Mouse (Mus musculus) forebrain, embryonic 10.5 days (tissue): ENCODE measurements around the gene Tnfrsf1b. TPM values are rescaled to one million over a fixed set of nuclear protein-coding genes. Genes with fewer than 3 reads are reported as not detected.
A peak's percentile ranks its signal among the peaks of the same experiment; 100 is the strongest.

ENCODE experiments used
- DNase-seq: peaks from one replicate; pipeline ENCODE4 v3.0.0-alpha.2; 2017; ENCODE audit warnings: low spot score; ENCODE audit errors: extremely low spot score
- H3K27ac ChIP-seq: fragments of 300-500 bp; sonication (generic); 2 replicates; pipeline ENCODE4 v1.5.1; 2016; ENCODE audit warnings: mild to moderate bottlenecking
- H3K27me3 ChIP-seq: fragments of 300-500 bp; sonication (generic); 2 replicates; pipeline ENCODE4 v1.6.1; 2016; ENCODE audit warnings: mild to moderate bottlenecking; ENCODE audit not compliant: poor library complexity, severe bottlenecking
- H3K36me3 ChIP-seq: fragments of 300-500 bp; sonication (generic); replicated peaks from 2 replicates; pipeline ENCODE4 v1.6.1; 2016; ENCODE audit warnings: mild to moderate bottlenecking, moderate library complexity
- H3K4me1 ChIP-seq: fragments of 300-500 bp; sonication (generic); 2 replicates; pipeline ENCODE4 v1.6.1; 2016
- H3K4me3 ChIP-seq: fragments of 300-500 bp; sonication (generic); 2 replicates; pipeline ENCODE4 v1.5.1; 2016; ENCODE audit warnings: mild to moderate bottlenecking, moderate library complexity
- H3K9me3 ChIP-seq: fragments of 300-500 bp; sonication (generic); 2 replicates; pipeline ENCODE4 v1.6.1; 2016; ENCODE audit warnings: mild to moderate bottlenecking, moderate library complexity
- WGBS: fragments of 180-500 bp; shearing (Covaris S2); methylation state at CpG from one replicate; pipeline ENCODE4 v1.1.7; 2016; 5-methylcytosine and 5-hydroxymethylcytosine counted together
- polyA plus RNA-seq: library from polyadenylated mRNA; unstranded; fragments of >200 nt; fragmentation: Nextera tagmentation; extraction: Ambion mirVana; gene quantifications from 2 replicates; pipeline ENCODE4 v1.2.1, GENCODE M21; 2016

Tnfrsf1b gene
- polyA plus RNA-seq = 2.1 and 2.5 TPM in 2 replicates

DNA sequence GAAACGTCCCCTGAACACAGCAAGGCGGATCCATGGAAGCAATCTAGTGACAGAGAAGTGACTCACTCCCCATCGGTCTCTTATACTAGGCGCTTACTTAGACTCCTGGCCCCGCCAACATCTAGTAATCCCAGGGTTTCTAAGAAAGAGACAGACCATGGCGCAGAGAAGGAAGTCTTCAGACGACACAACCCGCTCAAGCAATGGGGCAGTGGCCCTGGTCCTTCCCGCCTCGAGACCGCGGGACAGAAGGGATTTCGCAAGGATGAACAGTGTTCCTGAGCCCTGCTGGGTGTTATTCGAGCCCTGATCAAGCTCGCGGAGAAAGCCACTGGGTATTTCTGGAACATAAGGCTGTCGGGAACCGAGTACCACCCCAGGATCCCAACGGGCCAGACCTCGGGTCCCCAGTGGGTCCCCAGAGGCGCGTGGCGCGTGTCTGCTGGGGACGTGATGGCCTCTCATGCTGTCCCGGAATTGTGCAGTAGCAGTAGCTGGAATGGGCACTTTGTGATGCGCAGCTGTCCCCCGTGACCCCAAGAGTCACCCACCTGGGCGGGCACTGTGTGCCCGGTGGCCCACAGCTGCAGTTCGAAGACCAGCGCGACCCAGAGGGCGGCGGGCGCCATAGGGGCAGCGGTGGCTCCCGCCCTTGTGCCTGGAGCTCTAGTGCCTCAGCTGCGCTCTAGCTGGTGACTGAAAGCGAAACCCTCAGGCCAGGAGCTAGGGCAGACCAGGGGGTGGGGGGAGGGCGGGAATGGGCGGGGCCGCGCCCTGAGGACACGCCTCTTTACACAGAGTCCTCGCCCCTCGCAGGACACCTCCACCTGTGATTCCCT is at the start of gene Tnfrsf1b:
TSS of gene Tnfrsf1b (minus strand) at position 698 of the 839 bp plus-strand sequence.
- H3K36me3 ChIP-seq = no peaks in the 10 kb centered on the region
- DNase-seq = peak; percentile 36
- H3K4me3 ChIP-seq = peak within 1 kb of the TSS; percentile 59
- H3K9me3 ChIP-seq = no peaks in the 10 kb centered on the region
- peaks cover 14% of the 10 kb centered on the region for H3K4me1 ChIP-seq
- WGBS = 1% methylated on average over 47 of the region's 47 CpGs
- peaks cover 40% of the 10 kb centered on the region for H3K27me3 ChIP-seq
- H3K27ac ChIP-seq = peak within 1 kb of the TSS; percentile 51

DNA sequence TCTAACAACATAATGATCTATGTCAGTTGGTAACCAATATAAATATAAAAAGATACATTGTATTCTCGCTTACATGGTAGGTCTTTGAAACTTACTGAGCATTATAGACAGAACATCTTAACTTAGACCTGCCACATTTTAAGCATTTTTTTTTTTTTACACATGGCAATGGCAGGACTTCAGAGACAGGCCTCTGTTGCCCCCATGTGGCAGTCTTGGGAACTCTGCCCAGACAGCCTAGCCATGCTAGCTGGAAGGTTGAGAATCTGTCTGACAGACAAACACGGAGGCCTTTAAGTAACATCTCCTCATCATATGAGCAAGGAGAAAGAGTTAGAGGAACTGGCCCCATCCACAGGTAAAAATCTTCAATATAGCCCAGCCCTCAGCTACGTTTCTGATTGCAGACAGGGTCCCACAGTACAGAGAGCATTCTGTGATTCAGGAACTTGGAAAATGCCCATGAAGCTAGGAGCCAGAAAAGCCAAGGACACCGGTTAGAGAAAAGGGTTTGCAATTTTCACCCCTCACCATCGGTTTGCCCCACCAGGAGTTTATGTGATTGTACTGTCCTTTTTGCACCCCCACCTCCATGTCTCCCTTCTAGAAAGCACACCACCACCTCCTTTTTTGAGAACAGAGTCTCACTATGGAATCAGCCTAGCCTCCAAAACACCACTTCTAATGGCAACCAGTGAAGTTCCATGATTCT is 49.1 kb upstream of the Tnfrsf1b start:
- DNase-seq = peak; percentile 21
- no peak overlapping the region for H3K4me3 ChIP-seq
- no peaks in the 10 kb centered on the region for H3K9me3 ChIP-seq
- no peaks in the 10 kb centered on the region for H3K4me1 ChIP-seq
- 53% methylated on average over 5 of the region's 5 CpGs for WGBS
- H3K27me3 ChIP-seq = no peaks in the 10 kb centered on the region
- H3K27ac ChIP-seq = no peak overlapping the region
- H3K36me3 ChIP-seq = no peaks in the 10 kb centered on the region

DNA sequence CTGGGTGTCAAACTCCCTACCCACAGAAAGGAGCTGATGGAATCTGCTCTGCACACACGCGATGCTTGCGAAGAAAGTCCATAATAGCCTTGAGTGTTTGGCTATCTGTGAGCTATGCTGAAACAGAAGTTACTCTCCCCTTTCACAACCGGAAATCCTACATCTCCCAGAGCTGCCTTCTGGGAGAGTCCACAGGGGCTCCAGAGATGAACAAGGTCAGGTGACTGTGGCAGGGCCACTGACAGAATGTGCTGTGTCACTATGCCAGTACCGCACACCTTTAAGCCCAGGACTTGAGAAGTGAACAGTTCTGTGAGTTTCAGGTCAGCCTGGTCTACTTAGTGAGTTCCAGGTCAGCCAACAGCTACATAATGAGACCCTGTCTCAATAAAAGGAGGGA is 47.9 kb upstream of the Tnfrsf1b start:
- no peak for DNase-seq
- WGBS = 87% methylated on average over 5 of the region's 5 CpGs
- Histone ChIP-seq H3K27ac (no peak overlapping the region), H3K9me3 (no peaks in the 10 kb centered on the region), H3K4me3 (no peak overlapping the region), H3K27me3 (no peaks in the 10 kb centered on the region), H3K36me3 (no peaks in the 10 kb centered on the region), H3K4me1 (no peaks in the 10 kb centered on the region)

DNA sequence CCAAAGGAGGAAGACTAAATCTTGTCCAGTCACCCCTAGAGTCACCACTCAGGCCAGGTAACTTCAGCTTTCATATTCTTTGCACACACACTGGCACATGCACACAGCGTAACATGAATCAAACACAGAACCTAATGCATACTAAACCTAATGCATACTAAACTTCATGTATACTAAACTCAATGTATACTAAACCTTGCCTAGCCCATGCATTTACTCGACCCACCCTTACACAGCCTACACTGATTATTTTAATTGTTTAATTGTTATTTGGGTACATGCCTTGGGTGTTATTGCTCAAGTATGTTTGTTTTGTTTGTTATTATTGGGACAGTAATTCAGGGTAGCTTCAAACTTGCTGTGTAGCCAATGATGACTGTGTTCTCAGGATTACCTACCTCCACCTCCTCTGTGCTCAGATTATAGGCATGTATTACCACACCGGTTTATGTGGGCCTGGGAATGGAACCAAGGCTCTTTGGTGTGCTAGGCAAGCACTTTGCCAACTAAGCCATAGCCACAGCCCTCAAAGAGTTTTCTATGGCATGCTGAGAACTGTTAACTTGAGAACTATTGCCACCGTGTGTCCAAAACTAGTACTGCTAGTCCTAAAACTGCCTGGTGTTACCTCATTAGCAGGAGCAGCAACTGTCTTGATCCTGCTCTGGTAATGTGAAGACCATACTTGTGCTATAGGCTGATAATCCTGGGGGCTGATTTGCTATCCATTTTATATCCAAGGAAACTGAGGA is 39.9 kb upstream of the Tnfrsf1b start:
- Histone ChIP-seq H3K36me3 (no peaks in the 10 kb centered on the region), H3K27me3 (no peaks in the 10 kb centered on the region), H3K27ac (no peak overlapping the region), H3K9me3 (no peaks in the 10 kb centered on the region), H3K4me3 (no peak overlapping the region), H3K4me1 (no peaks in the 10 kb centered on the region)
- WGBS = 53% methylated on average over 4 of the region's 4 CpGs
- peak; percentile 53 for DNase-seq

DNA sequence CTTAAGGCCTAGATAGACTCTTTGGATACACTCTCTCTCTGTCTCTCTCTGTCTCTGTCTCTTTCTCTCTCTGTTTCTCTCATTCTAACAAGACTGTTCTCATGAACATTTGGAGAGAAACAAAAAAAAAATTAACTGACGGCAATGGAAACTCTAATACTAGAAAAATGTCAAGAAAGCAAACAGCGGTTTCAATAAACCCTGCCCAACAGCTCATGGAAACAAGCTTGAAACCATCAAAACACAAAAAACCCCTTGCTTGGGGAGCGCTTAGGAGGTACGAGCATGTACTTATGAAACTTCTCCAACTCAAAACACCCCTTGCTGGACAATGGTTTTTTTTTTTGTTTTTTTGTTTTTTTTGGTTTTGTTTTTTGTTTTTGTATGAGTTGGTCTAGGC is 38.0 kb upstream of the Tnfrsf1b start:
- Histone ChIP-seq H3K4me1 (no peaks in the 10 kb centered on the region), H3K36me3 (no peaks in the 10 kb centered on the region), H3K9me3 (no peaks in the 10 kb centered on the region), H3K4me3 (no peak overlapping the region), H3K27me3 (no peaks in the 10 kb centered on the region), H3K27ac (no peak overlapping the region)
- no peak for DNase-seq
- 96% methylated on average over 4 of the region's 4 CpGs for WGBS

DNA sequence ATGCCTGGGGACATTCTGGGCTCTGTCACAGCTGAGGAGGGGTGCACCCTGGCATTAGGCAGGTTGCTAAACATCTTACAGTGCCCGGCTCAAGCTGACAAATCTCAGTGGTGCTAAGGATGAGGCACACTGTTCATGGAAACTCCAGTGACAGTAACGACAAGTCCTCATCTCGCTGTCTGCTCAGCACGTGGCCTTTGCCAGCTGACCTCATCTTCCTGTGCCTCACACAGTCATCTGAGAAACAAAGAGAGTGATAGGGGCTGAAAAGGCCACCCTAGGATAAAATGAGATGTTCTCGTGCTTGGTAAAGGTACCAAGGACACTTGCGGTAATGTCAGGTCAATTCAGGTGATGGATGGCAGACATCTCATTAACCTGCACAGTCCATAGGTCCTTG is 36.8 kb upstream of the Tnfrsf1b start:
- Histone ChIP-seq H3K9me3 (no peaks in the 10 kb centered on the region), H3K27ac (no peak overlapping the region), H3K27me3 (no peaks in the 10 kb centered on the region), H3K36me3 (no peaks in the 10 kb centered on the region), H3K4me3 (no peak overlapping the region), H3K4me1 (no peaks in the 10 kb centered on the region)
- no peak for DNase-seq
- 84% methylated on average over 6 of the region's 6 CpGs for WGBS

DNA sequence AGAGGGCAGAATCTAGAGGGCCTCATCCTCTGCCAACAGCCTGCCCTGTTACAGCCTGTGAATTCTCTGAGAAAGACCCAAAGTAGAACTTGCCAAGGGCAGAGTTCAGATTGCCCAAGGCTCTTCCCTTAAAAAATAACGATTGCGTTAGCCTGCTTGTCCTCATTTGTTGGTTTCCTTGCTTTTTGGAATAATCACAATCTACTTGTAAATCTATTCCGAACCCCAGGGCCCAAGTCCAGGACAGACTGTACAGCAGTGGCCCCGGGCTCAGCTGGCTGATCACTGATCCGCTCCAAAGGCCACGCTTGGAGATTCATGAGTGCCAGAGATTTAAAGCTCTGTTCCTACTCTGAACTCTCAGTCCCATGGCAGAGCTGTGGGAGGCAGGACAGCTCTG is 34.3 kb upstream of the Tnfrsf1b start:
- Histone ChIP-seq H3K36me3 (no peaks in the 10 kb centered on the region), H3K4me3 (no peak overlapping the region), H3K27ac (no peak overlapping the region), H3K27me3 (no peaks in the 10 kb centered on the region), H3K4me1 (no peaks in the 10 kb centered on the region), H3K9me3 (no peaks in the 10 kb centered on the region)
- WGBS = 92% methylated on average over 6 of the region's 6 CpGs
- DNase-seq = no peak

DNA sequence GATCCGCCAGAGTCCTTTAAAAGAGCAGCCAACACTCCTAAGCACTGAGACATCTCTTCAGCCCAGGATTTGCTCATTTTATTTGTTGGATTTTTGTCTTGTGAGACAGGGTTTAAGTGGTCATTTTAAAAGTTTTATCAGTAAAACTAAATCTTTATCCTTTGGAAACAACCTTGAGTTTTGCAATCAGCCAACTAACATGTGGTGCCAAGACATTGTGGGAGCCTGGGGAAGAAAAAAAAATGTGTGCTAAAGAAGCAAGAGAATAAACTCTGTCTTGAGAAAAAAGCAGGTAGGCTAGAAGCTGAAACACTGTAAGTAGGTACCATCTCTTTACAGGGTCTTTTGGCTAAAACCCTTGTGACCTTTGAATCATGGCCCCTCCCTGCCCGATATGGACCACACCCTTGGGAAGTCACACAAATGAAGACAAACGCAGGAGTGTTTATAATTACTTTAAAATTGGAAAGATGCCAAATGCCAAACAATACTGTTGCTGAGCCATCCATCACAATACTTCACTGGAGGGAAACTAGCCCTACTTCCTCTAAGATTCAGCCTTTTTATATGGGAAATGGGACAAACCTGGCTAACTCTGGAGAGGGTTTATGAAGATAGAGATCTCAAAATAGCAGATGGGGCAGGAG is 32.2 kb upstream of the Tnfrsf1b start:
- WGBS = 88% methylated on average over 3 of the region's 3 CpGs
- Histone ChIP-seq H3K4me1 (no peaks in the 10 kb centered on the region), H3K4me3 (no peak overlapping the region), H3K36me3 (no peaks in the 10 kb centered on the region), H3K27ac (no peak overlapping the region), H3K9me3 (no peaks in the 10 kb centered on the region), H3K27me3 (no peaks in the 10 kb centered on the region)
- no peak for DNase-seq

DNA sequence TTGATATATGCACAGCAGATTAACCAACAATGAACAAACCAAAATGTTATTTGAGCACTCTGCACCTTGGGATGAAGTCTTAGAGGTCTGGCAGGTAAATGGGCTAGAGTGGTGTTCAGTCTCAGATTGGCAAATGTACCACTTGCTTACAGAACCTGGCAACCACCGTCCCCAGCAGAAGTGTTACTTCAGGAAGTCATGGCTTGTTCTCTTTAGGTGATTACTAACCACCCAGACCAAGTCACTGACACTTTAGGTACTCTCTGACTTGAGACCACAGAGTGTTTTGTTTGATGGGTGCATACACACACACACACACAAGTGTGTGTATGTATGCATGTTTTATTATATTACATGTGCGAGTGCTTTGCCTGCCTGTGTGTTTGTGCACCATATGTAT is 31.6 kb upstream of the Tnfrsf1b start:
- Histone ChIP-seq H3K27ac (no peak overlapping the region), H3K4me3 (no peak overlapping the region), H3K9me3 (no peaks in the 10 kb centered on the region), H3K4me1 (no peaks in the 10 kb centered on the region), H3K36me3 (no peaks in the 10 kb centered on the region), H3K27me3 (no peaks in the 10 kb centered on the region)
- 91% methylated on average over 2 of the region's 2 CpGs for WGBS
- no peak for DNase-seq

DNA sequence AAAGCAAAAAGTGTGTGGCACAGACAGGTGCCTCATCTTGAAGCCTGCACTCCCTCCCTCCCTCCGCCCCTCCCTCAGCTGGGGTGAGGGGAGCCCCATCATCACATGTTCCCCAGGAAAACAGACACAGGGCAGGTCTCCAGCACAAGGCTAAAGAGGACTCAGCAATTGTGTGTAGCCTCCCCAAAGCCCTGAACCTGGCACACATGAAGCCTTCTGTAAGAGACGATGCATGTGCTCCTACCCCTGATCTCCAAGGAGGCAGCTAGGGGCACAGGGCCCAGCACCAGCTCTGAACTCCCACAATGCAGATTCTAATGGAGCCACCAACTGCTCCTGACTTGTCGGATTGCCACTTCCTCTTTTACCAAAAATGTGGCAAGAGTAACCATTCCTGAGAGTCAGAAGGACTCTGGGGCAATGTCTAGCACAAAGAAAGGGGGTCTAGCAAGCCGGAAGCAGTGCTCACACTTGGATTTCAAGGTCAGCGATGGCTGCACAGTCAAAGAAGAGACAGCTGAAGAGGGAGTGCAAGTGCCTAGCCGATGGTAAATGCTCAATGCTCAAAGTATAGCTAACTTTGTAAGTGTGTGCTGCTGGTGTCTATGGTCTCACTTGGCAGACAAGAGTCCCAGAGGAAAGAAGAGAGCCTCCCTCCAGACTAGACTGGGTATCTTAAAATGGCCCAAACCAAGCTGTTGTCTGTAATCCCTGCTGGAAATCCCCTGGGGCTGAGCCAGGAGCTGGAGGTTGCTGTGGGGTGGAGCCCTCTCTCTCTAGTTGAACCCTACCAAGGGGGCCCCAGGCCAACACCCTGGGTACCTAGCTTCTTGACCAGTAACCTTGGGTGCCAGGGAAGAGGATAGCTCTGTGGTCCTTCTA is 29.9 kb upstream of the Tnfrsf1b start:
- Histone ChIP-seq H3K4me3 (no peak overlapping the region), H3K27me3 (no peaks in the 10 kb centered on the region), H3K9me3 (no peaks in the 10 kb centered on the region), H3K4me1 (no peaks in the 10 kb centered on the region), H3K36me3 (no peaks in the 10 kb centered on the region), H3K27ac (no peak overlapping the region)
- no peak for DNase-seq
- 81% methylated on average over 6 of the region's 6 CpGs for WGBS

DNA sequence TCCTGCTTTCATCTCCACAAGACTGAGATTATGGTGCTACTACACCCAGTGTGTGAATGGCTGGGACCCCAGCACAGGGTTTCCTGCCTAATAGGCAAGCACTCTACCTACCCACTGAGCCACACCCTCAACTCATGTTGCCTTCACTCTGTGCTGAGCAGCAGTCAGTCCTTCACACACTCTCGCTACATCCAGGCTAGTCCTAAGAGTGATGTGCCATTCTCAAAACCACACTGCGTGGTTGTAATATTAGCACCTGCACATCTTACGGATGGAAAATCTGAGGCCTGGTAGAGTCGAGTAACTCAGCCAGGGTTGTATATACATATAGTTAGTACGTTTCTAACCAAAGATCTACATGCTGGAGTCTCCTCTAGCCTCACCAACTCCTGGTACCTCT is 28.2 kb upstream of the Tnfrsf1b start:
- no peaks in the 10 kb centered on the region for H3K36me3 ChIP-seq
- H3K27me3 ChIP-seq = no peaks in the 10 kb centered on the region
- H3K27ac ChIP-seq = no peak overlapping the region
- WGBS = 93% methylated on average over 5 of the region's 5 CpGs
- no peak overlapping the region for H3K4me3 ChIP-seq
- H3K9me3 ChIP-seq = no peaks in the 10 kb centered on the region
- no peaks in the 10 kb centered on the region for H3K4me1 ChIP-seq
- DNase-seq = no peak

DNA sequence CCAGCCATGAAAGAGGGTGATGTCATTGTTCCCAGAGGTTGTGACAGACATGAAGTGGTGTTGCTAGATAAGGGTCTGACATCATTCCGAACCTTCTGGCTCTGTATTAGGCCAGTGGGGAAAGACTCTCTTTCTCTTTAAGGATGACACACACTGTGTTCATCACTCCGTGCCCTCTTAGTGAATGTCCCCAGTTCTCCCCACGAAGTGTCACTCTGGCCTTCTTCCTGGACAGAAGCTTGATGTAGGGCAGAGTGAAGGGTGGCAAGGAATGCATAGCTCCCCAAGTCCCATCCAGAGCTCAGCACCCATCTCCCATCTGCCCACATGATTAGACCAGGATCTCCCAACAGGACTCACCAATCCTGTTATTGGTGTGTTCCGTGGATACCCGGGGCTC is 27.3 kb upstream of the Tnfrsf1b start:
- Histone ChIP-seq H3K27me3 (no peaks in the 10 kb centered on the region), H3K9me3 (no peaks in the 10 kb centered on the region), H3K27ac (no peak overlapping the region), H3K36me3 (no peaks in the 10 kb centered on the region), H3K4me3 (no peak overlapping the region), H3K4me1 (no peaks in the 10 kb centered on the region)
- WGBS = 91% methylated on average over 5 of the region's 5 CpGs
- no peak for DNase-seq
